Mouse (Mus musculus) 3T3-L1 (cell line): ENCODE measurements around the gene Pomc.

Source experiments
- DNase-seq: peaks from one replicate; pipeline ENCODE4 v3.0.0-alpha.2; 2015; ENCODE audit warnings: low read depth, low spot score

Pomc gene

DNA sequence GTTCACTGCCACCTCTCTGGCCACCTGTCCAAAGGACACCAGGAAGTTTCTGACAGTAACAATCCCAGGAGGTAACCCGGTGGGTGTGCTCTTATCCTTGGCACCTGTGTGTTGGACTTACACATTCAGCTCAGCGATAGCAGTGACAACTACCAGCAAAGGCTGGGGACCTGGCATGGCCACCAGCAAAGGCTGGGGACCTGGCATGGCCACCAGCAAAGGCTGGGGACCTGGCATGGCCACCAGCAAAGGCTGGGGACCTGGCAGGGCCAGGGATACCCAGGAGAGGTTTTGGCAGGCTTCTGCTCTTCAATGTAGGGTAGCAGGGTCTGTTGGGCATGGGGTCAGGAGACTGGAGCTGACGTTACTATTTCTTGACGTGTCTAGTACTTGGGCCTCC lies 12.4 kb downstream of the Pomc start:
- no peak for DNase-seq

GRCm38 (mm10) chr12:3968380-3968779 lies 13.6 kb downstream of the Pomc start:
- no peak for DNase-seq

GRCm38 (mm10) chr12:3973169-3973568 lies 18.4 kb downstream of the Pomc start:
- peak; percentile 17 for DNase-seq

- DNase-seq: no peak
Measured at GRCm38 (mm10) chr12:3980991-3981349, 26.2 kb downstream of the Pomc start.

DNA sequence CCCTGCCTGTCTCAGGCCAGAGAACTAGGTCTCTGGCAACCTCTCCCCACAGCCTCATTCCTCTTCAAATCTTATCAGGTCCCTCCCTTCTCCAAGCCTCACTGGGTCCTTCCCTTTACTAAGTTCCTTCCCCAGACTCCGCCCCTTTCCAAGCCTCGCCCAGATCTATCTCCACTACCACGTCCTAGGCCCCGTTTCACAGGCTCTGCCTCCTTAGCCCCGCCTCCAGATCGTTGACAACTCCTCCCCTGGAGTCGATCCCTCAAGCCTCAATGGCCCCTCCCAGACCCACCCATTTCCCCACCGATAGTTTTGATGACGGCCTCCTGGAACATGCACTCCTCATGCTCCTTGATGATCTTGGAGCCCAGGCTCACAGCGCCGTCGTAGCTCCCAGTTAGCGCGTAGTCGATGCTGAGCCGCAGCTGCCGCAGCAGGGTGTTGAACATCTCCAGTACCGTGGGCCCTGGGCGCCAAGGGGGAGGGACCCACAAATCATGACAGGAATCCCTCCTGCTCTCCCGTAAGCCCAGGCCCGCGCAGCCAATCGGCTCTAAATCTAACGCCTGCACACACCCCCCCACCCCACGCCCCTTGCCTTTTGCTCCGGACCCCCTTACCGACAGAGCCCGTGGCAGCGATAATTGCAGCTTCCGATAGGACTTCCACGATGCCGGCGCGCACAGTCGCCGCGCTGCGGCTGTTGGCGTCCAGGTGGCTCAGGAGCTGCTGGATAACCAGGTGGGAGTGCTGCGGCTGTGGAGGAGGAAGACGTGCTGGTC lies 26.8 kb downstream of the Pomc start:
- peak; percentile 89 for DNase-seq

GRCm38 (mm10) chr12:3982257-3982656 lies 27.5 kb downstream of the Pomc start:
- no peak for DNase-seq

DNA sequence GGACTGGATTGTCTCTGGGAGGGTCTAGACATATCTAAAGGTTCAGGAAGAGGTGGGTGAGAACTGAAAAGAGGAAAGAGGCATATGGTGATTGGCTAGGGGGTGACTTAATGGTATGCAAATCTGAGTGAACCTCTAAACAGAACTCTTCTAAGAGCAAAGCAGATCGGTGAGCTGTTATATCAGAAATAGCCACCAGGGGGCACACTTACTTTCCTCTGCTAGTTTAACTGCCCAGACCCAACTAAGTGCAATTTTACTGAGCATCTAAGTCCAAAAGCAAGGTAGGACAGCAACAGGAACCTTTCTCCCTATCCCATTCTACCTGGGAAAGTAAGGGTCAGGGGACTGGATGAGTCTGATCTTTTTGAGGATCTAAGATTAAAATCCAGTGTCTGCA lies 29.0 kb downstream of the Pomc start:
- DNase-seq: peak; percentile 86

GRCm38 (mm10) chr12:3984446-3984845 lies 29.7 kb downstream of the Pomc start:
- no peak for DNase-seq

GRCm38 (mm10) chr12:3989943-3990342 lies 35.2 kb downstream of the Pomc start:
- DNase-seq: no peak

- DNase-seq: no peak
Measured at GRCm38 (mm10) chr12:3991047-3991446, 36.3 kb downstream of the Pomc start.

DNA sequence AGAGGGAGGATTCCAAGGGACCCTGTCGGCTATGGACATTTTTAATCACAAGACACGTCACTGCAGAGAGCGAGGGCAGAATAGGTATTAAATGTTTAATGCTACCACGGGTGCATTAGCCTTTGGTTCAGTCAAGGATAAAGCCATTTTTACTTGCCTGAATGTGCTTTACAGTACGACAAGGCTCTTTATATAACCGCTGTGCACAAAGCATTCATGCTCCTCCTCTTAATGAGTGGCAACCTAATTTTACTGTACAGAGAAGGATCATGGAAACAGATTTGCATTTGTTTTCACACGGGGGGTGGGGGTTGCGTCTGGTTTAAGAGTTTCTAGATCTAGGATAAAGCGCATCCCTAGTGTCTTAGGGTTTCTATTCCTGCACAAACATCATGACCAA lies 42.0 kb downstream of the Pomc start:
- no peak for DNase-seq

- DNase-seq: no peak
Measured at GRCm38 (mm10) chr12:4000406-4000805, 45.7 kb downstream of the Pomc start.

- no peak for DNase-seq
Measured at GRCm38 (mm10) chr12:4004648-4005047, 49.9 kb downstream of the Pomc start.

- DNase-seq: no peak
Measured at GRCm38 (mm10) chr12:4006079-4006478, 51.3 kb downstream of the Pomc start.

DNA sequence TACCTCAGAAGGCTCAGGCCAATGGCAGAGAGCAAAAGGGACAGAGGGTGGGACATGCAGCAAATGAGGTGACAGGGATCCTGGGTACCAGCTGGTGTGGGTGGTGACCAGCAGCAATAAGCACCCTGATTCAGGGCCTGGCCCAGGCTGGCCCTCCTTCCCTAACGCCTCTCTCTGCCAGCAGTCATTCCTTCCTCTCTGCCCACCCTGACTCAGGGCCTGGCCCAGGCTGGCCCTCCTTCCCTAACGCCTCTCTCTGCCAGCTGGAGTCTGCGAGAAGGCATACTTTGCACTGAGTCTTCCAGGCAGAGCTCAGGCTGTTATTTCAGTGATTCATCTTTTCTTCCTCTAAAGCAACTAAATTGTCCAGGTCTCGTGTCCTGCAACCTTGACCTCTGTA lies 52.4 kb downstream of the Pomc start:
- DNase-seq: peak; percentile 59

DNA sequence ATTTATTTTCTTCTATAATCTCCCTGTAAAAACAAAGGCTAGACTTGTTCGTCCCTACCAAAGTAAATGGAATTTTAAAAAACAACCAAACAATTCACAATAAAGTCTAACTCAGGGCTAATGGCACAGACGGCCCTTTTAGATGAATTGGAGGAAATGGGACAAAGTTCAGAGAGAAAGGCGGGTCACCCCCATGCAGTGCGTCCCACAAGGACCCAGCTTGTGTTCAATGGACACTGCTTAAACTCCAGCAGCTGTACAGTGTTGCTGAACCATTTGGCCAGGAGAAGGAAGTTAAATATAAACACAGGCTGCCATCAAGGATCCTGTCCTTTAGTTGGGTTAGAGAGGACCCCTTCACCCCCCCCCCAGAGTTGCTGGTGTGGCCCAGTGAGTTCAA lies 53.0 kb downstream of the Pomc start:
- no peak for DNase-seq

DNA sequence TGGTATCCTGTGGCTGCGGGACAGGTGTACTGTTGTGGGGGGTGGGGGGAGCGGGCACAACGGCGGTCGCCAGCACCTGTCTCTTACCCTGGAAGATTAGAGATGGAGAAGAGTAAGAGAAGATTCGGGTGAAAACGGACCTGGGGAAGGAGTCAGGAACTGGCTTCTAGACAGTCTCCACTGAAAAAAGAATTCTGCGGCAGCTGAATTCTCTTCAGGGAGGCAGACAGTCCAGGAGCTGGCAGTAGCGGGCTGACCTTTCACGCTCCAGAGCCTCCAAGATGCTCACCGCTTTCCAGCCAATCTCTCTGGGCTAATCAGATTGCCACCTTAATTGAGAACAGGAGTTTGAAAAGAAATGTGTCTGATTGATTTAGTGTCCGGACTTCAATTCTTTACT lies 54.0 kb downstream of the Pomc start:
- DNase-seq: no peak
